In the genomic region with DNA sequence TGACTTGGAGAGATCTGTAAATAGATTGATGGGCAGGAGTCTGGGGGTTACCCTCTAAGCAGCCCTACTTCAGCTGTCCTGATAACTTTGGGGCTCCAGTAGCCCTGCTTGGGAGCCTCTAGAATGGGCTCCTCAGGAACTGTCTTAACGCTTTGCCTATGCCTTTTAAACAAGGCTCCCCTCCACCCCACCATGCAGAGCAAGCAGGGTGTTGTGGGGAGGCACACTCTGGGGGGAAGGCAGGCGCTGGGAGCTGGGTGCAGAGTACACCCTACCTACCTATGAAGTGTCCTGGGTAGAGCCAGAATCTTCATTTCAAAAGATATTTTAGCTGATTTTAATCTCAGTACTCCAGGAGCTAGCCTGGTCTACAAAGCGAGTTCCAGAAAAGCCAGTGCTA, we compare ENCODE assay signal across 21 mouse cellular contexts. TPM values are rescaled to one million over a fixed set of nuclear protein-coding genes. Genes with fewer than 3 reads are reported as not detected.
A peak's percentile ranks its signal among the peaks of the same experiment; 100 is the strongest.
DNase-seq lines count a peak whose midpoint lies in the region; ATAC-seq lines count a peak whose summit lies in the region.
"Had no signal": no experiment of that assay in that cellular context is flagged by ENCODE, and none has a peak within 500 bp of the region (broad histone marks: within the 10 kb centered on the region; RNA-seq: fewer than 3 reads in every experiment).

No protein-coding gene starts in this region.

- ATAC-seq in hindbrain, embryonic 12.5 days (ENCODE audit: low FRiP score): no peak
- ATAC-seq in midbrain, embryonic 13.5 days: peak; percentile 34; the same call in 1 of the 2 replicates
- no peak for ATAC-seq in midbrain, embryonic 15.5 days (replicated peaks)
- ATAC-seq in liver, embryonic 13.5 days (ENCODE audit: low read depth): no peak
- ATAC-seq in stomach, embryonic 16.5 days (ENCODE audit: insufficient read depth, low FRiP score): no peak
- ATAC-seq: activated CD4-positive, CD25-positive, alpha-beta regulatory T cell, adult 4 months; forebrain, embryonic 13.5 days; forebrain, postnatal 0 days had no signal

- no peaks in the 10 kb centered on the region for H3K27me3 ChIP-seq in hindbrain, embryonic 10.5 days (ENCODE audit: insufficient read depth, poor library complexity, severe bottlenecking)
- H3K27me3 ChIP-seq in hindbrain, embryonic 12.5 days: no peaks in the 10 kb centered on the region
- no peaks in the 10 kb centered on the region for H3K27me3 ChIP-seq in midbrain, embryonic 13.5 days
- no peaks in the 10 kb centered on the region for H3K27me3 ChIP-seq in midbrain, embryonic 15.5 days (replicated peaks)
- H3K27me3 ChIP-seq in liver, embryonic 13.5 days: no peaks in the 10 kb centered on the region
- H3K27me3 ChIP-seq in stomach, embryonic 16.5 days (ENCODE audit: control insufficient read depth, insufficient read depth, low read length): no peaks in the 10 kb centered on the region
- H3K27me3 ChIP-seq: CH12.LX; forebrain, embryonic 13.5 days; heart, embryonic 13.5 days; hindbrain, embryonic 15.5 days; Patski had no signal

- 88% methylated on average over 3 of the region's 3 CpGs for WGBS in hindbrain, embryonic 10.5 days
- WGBS in hindbrain, embryonic 12.5 days: 77% methylated on average over 3 of the region's 3 CpGs
- whole genome bisulfite sequencing in midbrain, embryonic 13.5 days: 91% methylated on average over 3 of the region's 3 CpGs
- WGBS in midbrain, embryonic 15.5 days: 86% methylated on average over 3 of the region's 3 CpGs
- WGBS in liver, embryonic 13.5 days (ENCODE audit: insufficient replicate concordance): 67% methylated on average over 3 of the region's 3 CpGs
- 74% methylated on average over 3 of the region's 3 CpGs for WGBS in stomach, embryonic 16.5 days

- no peak for DNase-seq in hindbrain, embryonic 10.5 days (ENCODE audit: low spot score)
- DNase-seq in liver, embryonic 13.5 days: no peak
- no peak for DNase-seq in c-Kit-positive CD71-positive TER-119-positive erythroid progenitor cells, embryonic 14.5 days (ENCODE audit: low spot score)
- DNase-seq: cerebellum, adult 18-20 months; cerebellum, adult 9-11 months; cerebellum, postnatal 36 days; forebrain, postnatal 0 days; gastrocnemius, postnatal 14 days; heart, postnatal 10 days had no signal

- H3K4me2 ChIP-seq in hindbrain, embryonic 12.5 days (replicated peaks): no peak overlapping the region
- no peak overlapping the region for H3K4me2 ChIP-seq in midbrain, embryonic 13.5 days (replicated peaks)
- no peak overlapping the region for H3K4me2 ChIP-seq in midbrain, embryonic 15.5 days
- no peak overlapping the region for H3K4me2 ChIP-seq in liver, embryonic 13.5 days
- no peak overlapping the region for H3K4me2 ChIP-seq in stomach, embryonic 16.5 days (ENCODE audit: low read depth, low read length)
- H3K4me2 ChIP-seq: forebrain, embryonic 13.5 days; heart, embryonic 13.5 days; hindbrain, embryonic 15.5 days had no signal

- no peaks in the 10 kb centered on the region for H3K9me3 ChIP-seq in hindbrain, embryonic 10.5 days
- no peaks in the 10 kb centered on the region for H3K9me3 ChIP-seq in hindbrain, embryonic 12.5 days (replicated peaks)
- H3K9me3 ChIP-seq in midbrain, embryonic 13.5 days: no peaks in the 10 kb centered on the region
- no peaks in the 10 kb centered on the region for H3K9me3 ChIP-seq in midbrain, embryonic 15.5 days
- no peaks in the 10 kb centered on the region for H3K9me3 ChIP-seq in liver, embryonic 13.5 days (replicated peaks)
- no peaks in the 10 kb centered on the region for H3K9me3 ChIP-seq in stomach, embryonic 16.5 days (replicated peaks; ENCODE audit: control insufficient read depth, low read length)
- H3K9me3 ChIP-seq: embryonic facial prominence, embryonic 10.5 days; forebrain, embryonic 13.5 days; heart, embryonic 13.5 days; hindbrain, embryonic 15.5 days had no signal

- H3K4me1 ChIP-seq in hindbrain, embryonic 10.5 days (replicated peaks): peaks cover 55% of the 10 kb centered on the region
- peaks cover 13% of the 10 kb centered on the region for H3K4me1 ChIP-seq in hindbrain, embryonic 12.5 days
- H3K4me1 ChIP-seq in midbrain, embryonic 13.5 days (replicated peaks): peaks cover 25% of the 10 kb centered on the region
- peaks cover 7% of the 10 kb centered on the region; the same call in 1 of the 2 replicates for H3K4me1 ChIP-seq in midbrain, embryonic 15.5 days
- peaks cover 85% of the 10 kb centered on the region for H3K4me1 ChIP-seq in liver, embryonic 13.5 days (replicated peaks)
- H3K4me1 ChIP-seq in stomach, embryonic 16.5 days (ENCODE audit: control insufficient read depth, insufficient read depth, low read length): peaks cover 50% of the 10 kb centered on the region

- H3K9ac ChIP-seq in hindbrain, embryonic 12.5 days: no peak overlapping the region
- no peak overlapping the region for H3K9ac ChIP-seq in midbrain, embryonic 13.5 days (replicated peaks)
- H3K9ac ChIP-seq in midbrain, embryonic 15.5 days: no peak overlapping the region
- no peak overlapping the region; the same call in 1 of the 2 replicates for H3K9ac ChIP-seq in liver, embryonic 13.5 days
- no peak overlapping the region for H3K9ac ChIP-seq in stomach, embryonic 16.5 days (ENCODE audit: low read length)
- H3K9ac ChIP-seq: forebrain, embryonic 13.5 days; forebrain, postnatal 0 days; heart, embryonic 13.5 days; hindbrain, embryonic 15.5 days had no signal

- no peak overlapping the region for H3K4me3 ChIP-seq in hindbrain, embryonic 10.5 days
- no peak overlapping the region for H3K4me3 ChIP-seq in hindbrain, embryonic 12.5 days
- no peak overlapping the region for H3K4me3 ChIP-seq in midbrain, embryonic 13.5 days (replicated peaks)
- no peak overlapping the region for H3K4me3 ChIP-seq in midbrain, embryonic 15.5 days
- no peak overlapping the region for H3K4me3 ChIP-seq in liver, embryonic 13.5 days (replicated peaks)
- no peak overlapping the region for H3K4me3 ChIP-seq in stomach, embryonic 16.5 days (replicated peaks; ENCODE audit: low read length)
- H3K4me3 ChIP-seq: embryonic facial prominence, embryonic 10.5 days; forebrain, embryonic 13.5 days; heart, adult 2 months; heart, embryonic 13.5 days; hindbrain, embryonic 15.5 days had no signal

- H3K36me3 ChIP-seq in hindbrain, embryonic 10.5 days: no peaks in the 10 kb centered on the region
- H3K36me3 ChIP-seq in hindbrain, embryonic 12.5 days: no peaks in the 10 kb centered on the region
- no peaks in the 10 kb centered on the region for H3K36me3 ChIP-seq in midbrain, embryonic 13.5 days
- no peaks in the 10 kb centered on the region for H3K36me3 ChIP-seq in midbrain, embryonic 15.5 days (replicated peaks)
- no peaks in the 10 kb centered on the region for H3K36me3 ChIP-seq in liver, embryonic 13.5 days
- no peaks in the 10 kb centered on the region for H3K36me3 ChIP-seq in stomach, embryonic 16.5 days (ENCODE audit: control insufficient read depth, insufficient read depth, low read length)
- H3K36me3 ChIP-seq: embryonic facial prominence, embryonic 10.5 days; heart, embryonic 13.5 days; hindbrain, embryonic 15.5 days had no signal

- H3K27ac ChIP-seq in hindbrain, embryonic 10.5 days: 0 out of 2 replicates have a peak overlapping the region, but pooled peaks have one; percentile 53
- H3K27ac ChIP-seq in hindbrain, embryonic 12.5 days: no peak overlapping the region
- no peak overlapping the region for H3K27ac ChIP-seq in midbrain, embryonic 13.5 days
- H3K27ac ChIP-seq in midbrain, embryonic 15.5 days: no peak overlapping the region
- peak overlapping the region; percentile 64 for H3K27ac ChIP-seq in liver, embryonic 13.5 days
- 0 out of 2 replicates have a peak overlapping the region, but pooled peaks have one; percentile 1 for H3K27ac ChIP-seq in stomach, embryonic 16.5 days (ENCODE audit: low read length)
- H3K27ac ChIP-seq: embryonic facial prominence, embryonic 10.5 days; forebrain, embryonic 13.5 days; heart, adult 2 months; heart, embryonic 13.5 days; hindbrain, embryonic 15.5 days had no signal

RNA-seq across cellular contexts. Expression of a gene that starts 47.2 kb away (rescaled TPM):
- 35.9 and 39.9 TPM in 2 replicates for polyA plus RNA-seq in hindbrain, embryonic 10.5 days (2016; fragmentation: Nextera tagmentation; extraction: Ambion mirVana)
- polyA plus RNA-seq in hindbrain, embryonic 12.5 days (2016; fragmentation: Nextera tagmentation; extraction: Ambion mirVana): 42.8 and 48.9 TPM in 2 replicates
- 50.7 and 55.3 TPM in 2 replicates for polyA plus RNA-seq in midbrain, embryonic 13.5 days (2015; fragmentation: Nextera tagmentation; extraction: Ambion mirVana)
- polyA plus RNA-seq in midbrain, embryonic 15.5 days (2015; fragmentation: Nextera tagmentation; extraction: Ambion mirVana): 92.6 and 97.2 TPM in 2 replicates
- 15.7 and 16.0 TPM in 2 replicates for polyA plus RNA-seq in liver, embryonic 13.5 days (2015; fragmentation: Nextera tagmentation; extraction: Ambion mirVana)
- polyA plus RNA-seq in stomach, embryonic 16.5 days (2015; fragmentation: Nextera tagmentation; extraction: Ambion mirVana): 64.1 and 72.2 TPM in 2 replicates

Comparison
In these comparisons a context has a peak if more than half of its experiments do, and no peak if none do; other contexts are left out.
1. H3K27ac ChIP-seq: peak in hindbrain, embryonic 10.5 days (single experiment), liver, embryonic 13.5 days (single experiment) and stomach, embryonic 16.5 days (single experiment); none in hindbrain, embryonic 12.5 days (single experiment), midbrain, embryonic 13.5 days (single experiment) and midbrain, embryonic 15.5 days (single experiment).